In genomic region chr1:128786941-128787569, GRCm38 (mm10) we compare ENCODE assay signal across 8 mouse cellular contexts.
DNase-seq lines count a peak whose midpoint lies in the region; ATAC-seq lines count a peak whose summit lies in the region.

No protein-coding gene starts in this region.

- H3K4me1 ChIP-seq in hindbrain, embryonic 14.5 days (replicated peaks; ENCODE audit: control insufficient read depth, insufficient read depth, low read length) = no peaks in the 10 kb centered on the region

- H3K9me3 ChIP-seq in hindbrain, embryonic 14.5 days (ENCODE audit: control insufficient read depth, low read length) = no peaks in the 10 kb centered on the region

- no peak overlapping the region for H3K27ac ChIP-seq in hindbrain, embryonic 14.5 days

- peak; percentile 84 for DNase-seq in CD4-positive helper T cell, adult 2 months (ENCODE audit: low read depth, low spot score)
- peak; percentile 72 for DNase-seq in Muller cell, postnatal 12 days (ENCODE audit: inconsistent ontology term)
- DNase-seq in layer of hippocampus, postnatal 14 days (ENCODE audit: low spot score in 2 of 2) = peak; percentile 47 to 73
- peak; percentile 13 for DNase-seq in retina, postnatal 7 days (ENCODE audit: low read depth, low spot score)
- DNase-seq in hindbrain, embryonic 14.5 days (ENCODE audit: low spot score) = no peak
- no peak for DNase-seq in urinary bladder, postnatal 36 days (ENCODE audit: low spot score in 2 of 2)
- no peak for DNase-seq in urinary bladder, postnatal 10 days (ENCODE audit: low spot score)

- H3K4me3 ChIP-seq in hindbrain, embryonic 14.5 days (replicated peaks; ENCODE audit: low read length) = no peak overlapping the region

- no peaks in the 10 kb centered on the region for H3K36me3 ChIP-seq in hindbrain, embryonic 14.5 days (replicated peaks; ENCODE audit: control insufficient read depth, insufficient read depth)

- WGBS in hindbrain, embryonic 14.5 days = 90% methylated on average over 14 of the region's 14 CpGs

- no peak overlapping the region for H3K4me2 ChIP-seq in hindbrain, embryonic 14.5 days (replicated peaks)

- no peaks in the 10 kb centered on the region for H3K27me3 ChIP-seq in hindbrain, embryonic 14.5 days (ENCODE audit: control insufficient read depth, insufficient read depth, low read length)

- H3K9ac ChIP-seq in hindbrain, embryonic 14.5 days = no peak overlapping the region

- ATAC-seq in hindbrain, embryonic 14.5 days (ENCODE audit: low FRiP score) = no peak
- no peak for ATAC-seq in erythroid progenitor cell, adult 5-6 weeks (replicated peaks; ENCODE audit: low FRiP score, poor library complexity, severe bottlenecking)

Comparison
In these comparisons a context has a peak if more than half of its experiments do, and no peak if none do; other contexts are left out.
1. DNase-seq: peak in CD4-positive helper T cell, adult 2 months (single experiment), Muller cell, postnatal 12 days (single experiment), layer of hippocampus, postnatal 14 days (2 of 2) and retina, postnatal 7 days (single experiment); none in hindbrain, embryonic 14.5 days (single experiment), urinary bladder, postnatal 36 days (0 of 2) and urinary bladder, postnatal 10 days (single experiment).